Mouse (Mus musculus): ENCODE results near the gene Cntnap5a. TPM values are rescaled to one million over a fixed set of nuclear protein-coding genes. Genes with fewer than 3 reads are reported as not detected.

The Cntnap5a gene
- polyA plus RNA-seq, 1 experiment from 2014 or later, result 0.04 TPM

- H3K4me1 ChIP-seq, result no peaks in the 10 kb centered on the region
- no peaks in the 10 kb centered on the region for H3K36me3 ChIP-seq
- DNase-seq (ENCODE audit: low spot score), result no peak
- H3K9me3 ChIP-seq (replicated peaks), result no peaks in the 10 kb centered on the region
- WGBS, result 86% methylated on average over 1 of the region's 1 CpGs
- no peak overlapping the region for H3K4me3 ChIP-seq
- H3K27ac ChIP-seq (replicated peaks), result no peak overlapping the region
- H3K27me3 ChIP-seq (ENCODE audit: low read depth, poor library complexity, severe bottlenecking), result no peaks in the 10 kb centered on the region
Measured at GRCm38 (mm10) chr1:116409836-116410235, 725.3 kb downstream of the Cntnap5a start.

DNA sequence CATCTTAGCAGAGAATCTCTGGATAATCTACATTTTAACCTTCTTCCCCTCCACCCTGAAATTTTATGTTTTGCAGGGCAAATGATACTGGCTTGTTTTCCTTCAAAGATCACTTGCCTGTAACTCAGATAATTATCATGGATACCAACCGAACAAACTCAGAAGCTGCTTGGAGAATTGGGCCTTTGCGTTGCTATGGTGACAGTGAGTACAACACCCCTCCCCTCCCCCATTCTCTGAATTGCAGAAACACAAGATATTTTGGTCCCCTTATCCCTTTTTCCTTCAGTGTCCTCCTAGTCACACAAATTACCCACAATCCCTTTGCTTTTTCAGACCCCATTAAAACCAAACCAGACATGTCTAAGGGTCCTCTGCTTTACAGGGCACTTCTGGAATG, 743.8 kb downstream of the Cntnap5a start:
- no peak overlapping the region for H3K4me3 ChIP-seq
- 61% methylated on average over 2 of the region's 2 CpGs for WGBS
- H3K36me3 ChIP-seq, result no peaks in the 10 kb centered on the region
- H3K4me1 ChIP-seq, result peaks cover 7% of the 10 kb centered on the region
- no peak overlapping the region for H3K27ac ChIP-seq (replicated peaks)
- no peaks in the 10 kb centered on the region for H3K27me3 ChIP-seq (ENCODE audit: low read depth, poor library complexity, severe bottlenecking)
- H3K9me3 ChIP-seq (replicated peaks), result no peaks in the 10 kb centered on the region
- no peak for DNase-seq (ENCODE audit: low spot score)

- WGBS, result 75% methylated on average over 4 of the region's 4 CpGs
Measured at GRCm38 (mm10) chr1:116455115-116455717, 770.7 kb downstream of the Cntnap5a start.

DNA sequence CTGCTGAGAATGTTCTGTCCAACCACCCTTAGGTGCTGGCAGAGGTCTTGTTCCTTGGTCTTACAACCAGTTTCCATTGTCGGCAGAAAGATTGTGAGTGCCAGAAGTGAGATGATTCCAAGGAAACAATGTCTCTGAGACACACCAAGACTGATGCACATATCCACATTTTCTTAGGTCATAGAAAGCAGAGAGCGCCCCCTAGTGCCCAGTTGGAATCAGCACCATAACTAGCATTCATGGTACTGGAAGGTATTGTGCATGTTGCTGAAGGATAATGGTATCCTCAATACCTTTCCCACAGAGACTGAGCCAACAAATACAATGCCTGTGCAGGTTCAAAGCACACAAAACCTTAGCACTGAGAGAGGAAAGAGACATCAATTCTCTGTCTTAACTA, 793.1 kb downstream of the Cntnap5a start:
- Histone ChIP-seq H3K4me3 (no peak overlapping the region), H3K27me3 (ENCODE audit: low read depth, poor library complexity, severe bottlenecking) (no peaks in the 10 kb centered on the region), H3K27ac (replicated peaks) (no peak overlapping the region), H3K9me3 (replicated peaks) (no peaks in the 10 kb centered on the region), H3K36me3 (no peaks in the 10 kb centered on the region), H3K4me1 (no peaks in the 10 kb centered on the region)
- peak; percentile 64 for DNase-seq (ENCODE audit: low spot score)
- WGBS, result 30% methylated on average over 2 of the region's 2 CpGs

More at GRCm38 (mm10) chr1:116455115-116455717, 770.7 kb downstream of the Cntnap5a start:
- Histone ChIP-seq H3K27ac (replicated peaks) (no peak overlapping the region), H3K36me3 (no peaks in the 10 kb centered on the region), H3K9me3 (replicated peaks) (no peaks in the 10 kb centered on the region; the same call in 1 of the 2 replicates), H3K27me3 (ENCODE audit: low read depth, poor library complexity, severe bottlenecking) (no peaks in the 10 kb centered on the region), H3K4me1 (no peaks in the 10 kb centered on the region), H3K4me3 (no peak overlapping the region)
- DNase-seq (ENCODE audit: low spot score), result no peak

GRCm38 (mm10) chr1:116488780-116489569, 804.4 kb downstream of the Cntnap5a start:
- Histone ChIP-seq H3K9me3 (replicated peaks) (no peaks in the 10 kb centered on the region), H3K27me3 (ENCODE audit: low read depth, poor library complexity, severe bottlenecking) (no peaks in the 10 kb centered on the region), H3K4me1 (no peaks in the 10 kb centered on the region), H3K27ac (replicated peaks) (no peak overlapping the region), H3K36me3 (no peaks in the 10 kb centered on the region), H3K4me3 (no peak overlapping the region)
- DNase-seq (ENCODE audit: low spot score), result no peak
- 66% methylated on average over 1 of the region's 1 CpGs for WGBS

GRCm38 (mm10) chr1:116577969-116578666, 893.6 kb downstream of the Cntnap5a start:
- no peak overlapping the region for H3K4me3 ChIP-seq
- no peak for DNase-seq (ENCODE audit: low spot score)
- 85% methylated on average over 4 of the region's 4 CpGs for WGBS

DNA sequence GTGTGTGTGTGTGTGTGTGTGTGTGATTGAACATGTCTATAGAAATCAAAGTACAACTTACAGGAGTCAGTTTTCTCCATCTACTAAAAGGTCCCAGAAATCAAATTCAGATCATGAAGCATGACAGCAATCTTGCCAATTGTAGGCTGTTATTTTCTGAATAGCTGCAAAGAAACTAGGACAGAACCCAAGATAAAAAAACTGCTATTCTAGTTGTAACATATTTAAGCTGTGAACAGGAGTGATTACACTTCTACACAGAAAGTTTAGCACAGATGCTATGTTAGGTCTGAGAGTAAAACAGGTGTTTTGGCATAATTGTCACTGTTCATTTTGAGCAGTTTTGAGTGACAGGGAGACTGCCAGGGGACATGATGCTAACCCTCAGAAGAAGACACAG, 931.7 kb downstream of the Cntnap5a start:
- no peaks in the 10 kb centered on the region for H3K36me3 ChIP-seq
- no peaks in the 10 kb centered on the region for H3K4me1 ChIP-seq
- DNase-seq (ENCODE audit: low spot score), result no peak
- no peaks in the 10 kb centered on the region for H3K27me3 ChIP-seq (ENCODE audit: low read depth, poor library complexity, severe bottlenecking)
- H3K9me3 ChIP-seq (replicated peaks), result no peaks in the 10 kb centered on the region
- H3K27ac ChIP-seq (replicated peaks), result no peak overlapping the region
- H3K4me3 ChIP-seq, result no peak overlapping the region

More at GRCm38 (mm10) chr1:116577969-116578666, 893.6 kb downstream of the Cntnap5a start:
- Histone ChIP-seq H3K36me3 (no peaks in the 10 kb centered on the region), H3K27ac (replicated peaks) (no peak overlapping the region), H3K9me3 (replicated peaks) (no peaks in the 10 kb centered on the region), H3K27me3 (ENCODE audit: low read depth, poor library complexity, severe bottlenecking) (no peaks in the 10 kb centered on the region), H3K4me1 (no peaks in the 10 kb centered on the region)

Small RNA genes within 50 kb of the gene (microRNA-seq; reads per million reads assigned to microRNA genes)
- not detected for gene Gm23393

Measured in midbrain, embryonic 10.5 days (tissue).